Mouse (Mus musculus) hindbrain, embryonic 16.5 days (tissue): ENCODE results near the gene Srsf5. TPM values are rescaled to one million over a fixed set of nuclear protein-coding genes. Genes with fewer than 3 reads are reported as not detected.

ENCODE experiments used
- ATAC-seq: fragments of 200-750 bp; cut with Nextera tagmentation; 2 replicates; pipeline ENCODE4 v1.8.0; 2017; ENCODE audit warnings: moderate TSS enrichment, moderate library complexity
- H3K27ac ChIP-seq: fragments of 300-500 bp; sonication (generic); 2 replicates; pipeline ENCODE4 v1.5.1; 2014; ENCODE audit warnings: low read depth, mild to moderate bottlenecking, control low read depth, low read length, moderate library complexity
- H3K27me3 ChIP-seq: fragments of 300-500 bp; sonication (generic); replicated peaks from 2 replicates; pipeline ENCODE4 v1.6.1; 2014; ENCODE audit warnings: low read length; ENCODE audit not compliant: control insufficient read depth, insufficient read depth
- H3K36me3 ChIP-seq: fragments of 300-500 bp; sonication (generic); 2 replicates; pipeline ENCODE4 v1.6.1; 2014; ENCODE audit warnings: mild to moderate bottlenecking, low read length, moderate library complexity, mixed read lengths; ENCODE audit not compliant: control insufficient read depth, insufficient read depth
- H3K4me1 ChIP-seq: fragments of 300-500 bp; sonication (generic); 2 replicates; pipeline ENCODE4 v1.6.1; 2014; ENCODE audit warnings: low read depth, low read length; ENCODE audit not compliant: control insufficient read depth, insufficient read depth
- H3K4me2 ChIP-seq: fragments of 300-500 bp; sonication (generic); 2 replicates; pipeline ENCODE4 v1.6.1; 2014; ENCODE audit warnings: mild to moderate bottlenecking, low read length, control low read depth, moderate library complexity
- H3K4me3 ChIP-seq: fragments of 300-500 bp; sonication (generic); 2 replicates; pipeline ENCODE4 v1.5.1; 2014; ENCODE audit warnings: mild to moderate bottlenecking, low read length, control low read depth, moderate library complexity
- H3K9ac ChIP-seq: fragments of 300-500 bp; sonication (generic); 2 replicates; pipeline ENCODE4 v1.6.1; 2014; ENCODE audit warnings: low read depth, mild to moderate bottlenecking, control low read depth, low read length, moderate library complexity
- H3K9me3 ChIP-seq: fragments of 300-500 bp; sonication (generic); 2 replicates; pipeline ENCODE4 v1.6.1; 2014; ENCODE audit warnings: mild to moderate bottlenecking, low read length, moderate library complexity; ENCODE audit not compliant: control insufficient read depth
- WGBS: fragments of 180-500 bp; shearing (Covaris S2); extraction: QIAGEN DNeasy Blood & Tissue Kit; methylation state at CpG from one replicate; pipeline ENCODE4 v1.1.7; 2014; 5-methylcytosine and 5-hydroxymethylcytosine counted together
- polyA plus RNA-seq: library from polyadenylated mRNA; unstranded; fragments of >200 nt; fragmentation: Nextera tagmentation; extraction: Ambion mirVana; gene quantifications from 2 replicates; pipeline ENCODE4 v1.2.1, GENCODE M21; 2015

Gene Srsf5
- polyA plus RNA-seq, 1 experiment from 2014 or later, result 381 TPM

- Histone ChIP-seq H3K4me1 (0 out of 2 replicates have a peak, but pooled peaks cover 1% of the 10 kb centered on the region), H3K4me3 (no peak overlapping the region), H3K27me3 (no peaks in the 10 kb centered on the region), H3K36me3 (peaks cover 12% of the 10 kb centered on the region), H3K9me3 (no peaks in the 10 kb centered on the region), H3K4me2 (no peak overlapping the region), H3K27ac (no peak overlapping the region), H3K9ac (no peak overlapping the region)
- 90% methylated on average over 3 of the region's 3 CpGs for WGBS
- no peak for ATAC-seq
These were observed 10.7 kb downstream of the Srsf5 start for GRCm38 (mm10) chr12:80956039-80956438.

GRCm38 (mm10) chr12:80957961-80958360 lies 12.7 kb downstream of the Srsf5 start:
- WGBS, result 86% methylated on average over 4 of the region's 4 CpGs
- Histone ChIP-seq H3K9ac (no peak overlapping the region), H3K4me3 (no peak overlapping the region), H3K9me3 (no peaks in the 10 kb centered on the region), H3K4me2 (no peak overlapping the region), H3K36me3 (peaks cover 4% of the 10 kb centered on the region), H3K4me1 (no peaks in the 10 kb centered on the region), H3K27me3 (no peaks in the 10 kb centered on the region), H3K27ac (no peak overlapping the region)
- no peak for ATAC-seq

- no peak overlapping the region for H3K27ac ChIP-seq
- no peaks in the 10 kb centered on the region; the same call in 1 of the 2 replicates for H3K36me3 ChIP-seq
- H3K9ac ChIP-seq, result no peak overlapping the region
- 74% methylated on average over 4 of the region's 4 CpGs for WGBS
- H3K27me3 ChIP-seq, result no peaks in the 10 kb centered on the region
- H3K4me1 ChIP-seq, result no peaks in the 10 kb centered on the region
- H3K4me2 ChIP-seq, result no peak overlapping the region
- ATAC-seq, result no peak
- no peak overlapping the region for H3K4me3 ChIP-seq
- H3K9me3 ChIP-seq, result no peaks in the 10 kb centered on the region
These were observed 17.3 kb downstream of the Srsf5 start for GRCm38 (mm10) chr12:80962566-80962965.

GRCm38 (mm10) chr12:80966059-80966838 lies 20.9 kb downstream of the Srsf5 start:
- no peak for ATAC-seq
- Histone ChIP-seq H3K4me3 (no peak overlapping the region), H3K27ac (no peak overlapping the region), H3K9ac (no peak overlapping the region), H3K4me1 (no peaks in the 10 kb centered on the region), H3K36me3 (no peaks in the 10 kb centered on the region), H3K4me2 (no peak overlapping the region), H3K9me3 (no peaks in the 10 kb centered on the region), H3K27me3 (no peaks in the 10 kb centered on the region)
- 76% methylated on average over 11 of the region's 11 CpGs for WGBS

GRCm38 (mm10) chr12:80967918-80968317 lies 22.6 kb downstream of the Srsf5 start:
- Histone ChIP-seq H3K4me2 (no peak overlapping the region), H3K4me1 (no peaks in the 10 kb centered on the region), H3K27me3 (no peaks in the 10 kb centered on the region), H3K27ac (no peak overlapping the region), H3K9ac (no peak overlapping the region), H3K9me3 (no peaks in the 10 kb centered on the region), H3K4me3 (no peak overlapping the region), H3K36me3 (no peaks in the 10 kb centered on the region)
- 89% methylated on average over 9 of the region's 9 CpGs for WGBS
- no peak for ATAC-seq

GRCm38 (mm10) chr12:80968605-80969004 lies 23.3 kb downstream of the Srsf5 start, which contains the start of gene Slc10a1:
Gene Slc10a1, minus strand, starts transcription at chr12:80968705.
- no peak within 1 kb of the TSS for H3K4me2 ChIP-seq
- H3K4me3 ChIP-seq, result no peak within 1 kb of the TSS
- no peaks in the 10 kb centered on the region for H3K9me3 ChIP-seq
- no peaks in the 10 kb centered on the region for H3K36me3 ChIP-seq
- no peak for ATAC-seq
- 90% methylated on average over 5 of the region's 5 CpGs for WGBS
- H3K27me3 ChIP-seq, result no peaks in the 10 kb centered on the region
- no peaks in the 10 kb centered on the region for H3K4me1 ChIP-seq
- no peak within 1 kb of the TSS for H3K27ac ChIP-seq
- H3K9ac ChIP-seq, result no peak within 1 kb of the TSS

- WGBS, result 65% methylated on average over 8 of the region's 8 CpGs
- no peak overlapping the region for H3K4me2 ChIP-seq
- ATAC-seq, result no peak
These were observed 24.9 kb downstream of the Srsf5 start for GRCm38 (mm10) chr12:80970181-80970705.

GRCm38 (mm10) chr12:80971756-80972155 lies 26.5 kb downstream of the Srsf5 start:
- H3K27ac ChIP-seq, result no peak overlapping the region
- no peak overlapping the region for H3K4me2 ChIP-seq
- 31% methylated on average over 3 of the region's 3 CpGs for WGBS
- H3K4me1 ChIP-seq, result no peaks in the 10 kb centered on the region
- no peak overlapping the region for H3K9ac ChIP-seq
- H3K36me3 ChIP-seq, result no peaks in the 10 kb centered on the region
- no peaks in the 10 kb centered on the region for H3K9me3 ChIP-seq
- H3K4me3 ChIP-seq, result no peak overlapping the region
- no peaks in the 10 kb centered on the region for H3K27me3 ChIP-seq
- no peak for ATAC-seq

More at GRCm38 (mm10) chr12:80970181-80970705, 24.9 kb downstream of the Srsf5 start:
- Histone ChIP-seq H3K9ac (no peak overlapping the region), H3K4me3 (no peak overlapping the region), H3K4me1 (no peaks in the 10 kb centered on the region), H3K27ac (no peak overlapping the region), H3K9me3 (no peaks in the 10 kb centered on the region), H3K36me3 (no peaks in the 10 kb centered on the region), H3K27me3 (no peaks in the 10 kb centered on the region)

GRCm38 (mm10) chr12:80975939-80976671 lies 30.8 kb downstream of the Srsf5 start:
- no peak for ATAC-seq
- H3K4me1 ChIP-seq, result no peaks in the 10 kb centered on the region
- H3K27me3 ChIP-seq, result no peaks in the 10 kb centered on the region
- H3K9me3 ChIP-seq, result no peaks in the 10 kb centered on the region
- no peak overlapping the region for H3K4me2 ChIP-seq
- 95% methylated on average over 11 of the region's 11 CpGs for WGBS
- no peak overlapping the region for H3K4me3 ChIP-seq
- H3K9ac ChIP-seq, result no peak overlapping the region
- no peak overlapping the region for H3K27ac ChIP-seq
- H3K36me3 ChIP-seq, result no peaks in the 10 kb centered on the region
